Mouse (Mus musculus): ENCODE results near the gene Nf1.
"Not testable (repeated sequence)": the region's sequence is repeated elsewhere in the genome, so short reads cannot be mapped to it uniquely, and the experiment has no call there.

Gene Nf1

DNA sequence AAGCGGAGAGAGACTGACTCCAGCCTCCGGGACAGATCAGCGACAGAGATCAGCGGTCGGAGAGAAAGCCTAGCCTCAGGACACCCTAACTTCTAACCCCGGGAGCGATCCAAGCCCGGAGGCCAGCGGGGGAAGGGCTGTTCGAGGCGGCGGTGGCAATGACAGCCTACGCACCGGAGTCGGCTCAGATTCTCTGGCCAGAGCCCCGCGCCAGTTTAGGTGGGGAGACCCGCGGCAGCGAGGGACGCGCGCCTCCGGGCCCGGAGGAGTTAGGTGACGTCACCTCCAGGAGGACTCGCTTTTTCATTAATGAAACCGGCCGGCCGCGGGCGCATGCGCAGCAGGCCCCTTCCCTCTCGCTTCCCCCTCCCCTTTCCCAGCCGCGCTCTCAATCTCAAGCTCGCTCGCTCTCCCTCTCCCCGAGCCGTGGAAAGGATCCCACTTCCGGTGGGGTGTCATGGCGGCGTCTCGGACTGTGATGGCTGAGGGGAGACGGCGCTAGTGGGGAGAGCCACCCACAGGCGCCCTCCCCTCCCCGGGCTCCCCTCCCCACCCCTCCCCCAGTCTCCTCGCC lies at the start of gene Nf1:
TSS of gene Nf1 (plus strand) at position 460 of the 574 bp plus-strand sequence.
- DNase-seq (ENCODE audit: low spot score in 2 of 2), result peak; percentile 89 to 94

DNA sequence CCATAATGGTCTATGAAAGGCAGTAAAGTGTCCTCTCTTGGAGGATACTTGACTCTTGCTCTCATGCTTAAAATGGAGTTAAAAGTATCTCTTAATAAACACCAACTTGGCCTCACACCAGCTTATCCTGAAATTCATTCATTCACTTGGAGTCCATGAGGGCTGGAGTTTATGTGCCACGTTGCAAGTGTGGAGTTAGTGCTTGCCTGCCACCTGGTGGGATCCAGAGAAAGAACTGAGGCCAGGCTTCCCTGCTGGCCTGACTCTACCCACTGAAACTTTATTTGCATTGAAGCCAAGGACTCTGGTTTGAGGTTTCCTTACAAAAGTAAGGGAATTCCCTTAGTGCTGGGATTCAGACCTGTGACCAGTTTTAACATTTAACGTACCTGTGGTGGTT lies 49.0 kb upstream of the Nf1 start:
- no peak for DNase-seq (ENCODE audit: low spot score in 2 of 2)

DNA sequence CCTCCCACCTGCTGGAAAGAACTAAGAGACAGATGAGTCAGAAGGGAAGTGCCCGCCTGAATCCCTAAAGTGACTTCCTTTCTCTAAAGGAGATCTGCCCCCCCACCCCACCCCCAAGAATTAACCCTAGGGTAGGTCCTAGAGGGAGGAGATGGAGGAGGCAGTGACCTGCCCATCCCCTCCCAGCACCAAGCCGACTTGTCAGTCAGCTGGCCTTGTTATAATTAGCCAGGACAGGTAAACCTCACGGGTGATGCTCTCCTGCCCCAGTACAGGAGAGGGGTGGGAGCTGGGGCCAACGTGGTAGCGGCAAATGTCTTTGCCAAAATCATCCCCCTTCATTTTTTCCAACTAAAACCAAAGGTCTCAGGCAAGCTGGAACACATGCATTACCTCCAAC lies 47.8 kb upstream of the Nf1 start:
- no peak for DNase-seq (ENCODE audit: low spot score in 2 of 2)

DNA sequence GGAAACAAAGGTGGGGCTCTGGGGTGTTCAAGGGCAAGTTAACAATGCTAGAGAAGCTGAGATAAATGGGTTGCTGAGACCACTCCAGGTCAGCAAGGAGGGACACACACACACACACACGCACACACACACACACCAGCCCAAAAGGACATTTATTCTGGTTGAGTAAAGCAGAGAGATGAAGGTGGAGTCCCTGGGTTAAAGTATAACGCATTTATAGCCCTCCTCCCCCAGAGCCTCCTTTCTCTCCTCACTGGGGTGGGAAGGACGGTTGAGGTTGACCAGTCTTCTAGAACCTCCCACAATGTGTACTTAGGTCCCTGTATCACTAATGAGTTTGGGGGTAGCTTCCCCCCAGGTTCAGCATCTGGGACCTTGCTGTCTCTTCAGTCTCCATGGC lies 47.4 kb upstream of the Nf1 start:
- no peak for DNase-seq (ENCODE audit: low spot score in 2 of 2)

DNA sequence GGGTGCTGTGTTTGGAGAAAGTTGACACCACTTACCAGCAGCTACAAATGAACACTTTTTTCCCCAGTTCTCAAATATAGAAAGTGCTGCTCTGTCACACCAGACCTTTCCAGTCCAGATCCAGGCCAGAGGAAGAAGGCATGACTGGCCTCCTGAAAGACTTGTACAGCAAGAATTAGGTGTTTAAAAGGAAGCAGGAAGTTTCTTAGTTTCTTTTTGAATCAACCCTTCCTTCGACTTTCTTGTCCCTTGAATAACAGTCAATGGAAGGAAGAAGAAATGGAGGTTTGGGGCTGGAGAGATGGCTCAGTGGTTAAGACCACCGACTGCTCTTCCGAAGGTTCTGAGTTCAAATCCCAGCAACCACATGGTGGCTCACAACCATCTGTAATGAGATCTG lies 46.5 kb upstream of the Nf1 start:
- no peak for DNase-seq (ENCODE audit: low spot score in 2 of 2)

DNA sequence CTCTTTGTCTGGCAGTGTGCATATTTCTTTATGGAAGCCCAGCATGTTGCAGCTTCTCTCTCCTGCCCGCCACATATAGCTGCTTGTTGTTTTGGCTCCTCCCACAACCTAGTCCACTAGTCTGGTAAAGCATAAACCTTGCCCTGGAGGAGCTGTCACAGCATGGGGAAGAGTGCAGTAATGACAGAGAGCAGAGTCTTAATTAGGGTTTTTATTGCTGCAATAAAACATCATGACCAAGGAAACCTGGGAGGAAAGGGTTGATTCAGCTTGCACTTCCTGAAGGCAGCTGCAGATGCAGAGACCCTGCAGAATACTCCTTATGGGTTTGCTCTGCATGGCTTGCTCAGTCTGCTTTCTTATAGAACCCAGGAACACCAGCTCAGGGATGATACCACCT lies 45.5 kb upstream of the Nf1 start:
- DNase-seq (ENCODE audit: low spot score in 2 of 2), result no peak

DNA sequence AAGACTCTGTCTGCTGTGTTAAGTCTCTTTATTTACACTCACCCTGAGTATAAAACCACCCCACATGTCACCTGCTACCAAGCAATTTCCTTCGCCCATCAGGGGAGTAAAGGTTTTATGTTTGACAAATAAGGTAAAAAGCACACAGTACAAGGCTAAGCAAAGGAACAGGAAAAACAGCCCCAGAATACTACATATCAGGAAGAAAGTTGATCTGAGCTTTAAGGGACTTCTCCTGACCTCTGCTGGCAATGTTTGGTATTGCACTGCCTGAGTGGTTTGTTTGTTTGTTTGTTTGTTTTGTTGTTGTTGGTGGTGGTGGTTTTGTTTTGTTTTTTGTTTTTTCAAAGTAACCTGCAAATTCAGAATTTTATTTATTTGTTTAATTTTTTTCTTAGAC lies 43.3 kb upstream of the Nf1 start:
- no peak for DNase-seq (ENCODE audit: low spot score in 2 of 2)

DNA sequence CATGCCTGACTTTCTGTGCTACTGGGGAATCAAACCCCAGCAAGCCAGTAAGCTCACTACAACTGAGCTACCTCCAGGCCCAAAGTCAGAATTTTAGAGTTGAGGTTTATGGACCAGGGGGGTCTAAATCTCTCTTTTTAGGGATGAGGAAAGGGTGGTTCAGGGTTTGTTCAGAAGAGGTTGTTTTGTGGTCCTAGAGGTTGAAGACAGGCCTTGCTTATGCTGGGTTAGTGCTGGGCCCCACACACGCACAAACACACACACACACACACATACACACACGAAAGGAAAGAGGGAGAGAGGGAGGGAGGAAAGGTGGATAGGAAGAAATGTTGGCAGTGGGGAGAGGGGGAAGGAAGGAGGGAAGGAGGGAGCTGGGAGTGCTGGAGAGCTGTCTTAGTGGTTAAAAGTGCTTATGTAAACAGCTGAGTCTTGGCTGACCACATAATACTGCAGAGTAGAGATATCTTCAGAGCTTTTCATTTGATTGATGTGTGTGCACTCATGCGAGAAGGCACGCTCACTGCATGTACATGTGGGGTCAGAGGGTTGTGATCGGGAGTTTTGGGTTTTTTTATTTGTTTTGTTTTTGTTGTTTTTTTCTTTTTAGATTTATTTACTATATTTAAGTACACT lies 42.5 kb upstream of the Nf1 start, which contains the start of gene Gm9964:
TSS of gene Gm9964 (minus strand) at position 51 of the 636 bp plus-strand sequence.
- DNase-seq (ENCODE audit: low spot score in 2 of 2), result no peak

DNA sequence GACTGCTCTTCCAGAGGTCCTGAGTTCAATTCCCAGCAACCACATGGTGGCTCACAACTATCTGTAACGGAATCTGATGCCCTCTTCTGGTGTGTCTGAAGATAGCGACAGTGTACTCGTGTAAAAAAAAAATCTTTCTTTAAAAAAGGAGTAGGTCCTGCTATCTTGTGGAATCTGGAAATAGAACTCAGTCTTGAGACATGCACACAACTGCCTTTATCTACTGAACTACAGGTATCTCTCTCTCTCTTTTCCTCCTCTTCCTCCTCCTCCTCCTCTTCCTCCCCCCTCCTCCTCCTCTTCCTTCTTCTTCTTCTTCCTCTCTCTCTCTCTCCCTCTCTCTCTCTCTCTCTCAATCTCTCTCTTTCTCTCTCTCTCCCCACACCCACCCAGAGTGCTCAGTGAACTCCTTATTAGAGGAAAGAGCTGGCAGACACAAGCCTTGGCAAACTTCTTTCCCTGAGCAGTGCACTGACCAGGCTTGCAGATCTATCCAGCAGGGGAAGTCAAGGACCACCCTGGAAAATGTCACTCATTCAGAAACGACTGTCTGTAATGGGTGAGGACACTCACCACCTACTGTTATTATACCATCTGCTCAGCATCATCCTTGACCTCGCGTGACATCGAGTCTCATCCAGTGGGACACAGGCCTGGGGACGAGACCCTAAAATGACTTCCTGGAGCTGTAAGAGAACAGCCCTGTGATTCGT lies 39.6 kb upstream of the Nf1 start:
- DNase-seq (ENCODE audit: low spot score in 2 of 2), result no peak

DNA sequence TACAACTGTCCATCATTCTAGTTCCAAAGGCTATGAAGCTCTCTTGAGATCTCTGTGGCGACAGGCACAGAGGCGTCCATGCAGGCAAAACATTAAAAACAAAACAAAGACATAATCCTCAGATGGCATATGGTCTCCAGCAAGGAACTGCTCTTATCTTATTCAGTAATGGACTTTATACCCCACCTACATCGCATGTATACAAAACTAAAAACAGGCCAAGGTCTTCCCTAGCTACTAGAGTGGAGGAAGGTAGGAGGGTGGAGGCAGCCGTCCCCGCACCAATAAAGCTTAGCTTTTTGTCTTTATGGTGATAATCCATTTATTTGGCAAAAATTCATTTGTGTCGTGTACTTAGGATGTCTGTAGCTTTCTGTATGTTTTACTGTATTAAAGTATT lies 36.4 kb upstream of the Nf1 start:
- no peak for DNase-seq (ENCODE audit: low spot score in 2 of 2)

DNA sequence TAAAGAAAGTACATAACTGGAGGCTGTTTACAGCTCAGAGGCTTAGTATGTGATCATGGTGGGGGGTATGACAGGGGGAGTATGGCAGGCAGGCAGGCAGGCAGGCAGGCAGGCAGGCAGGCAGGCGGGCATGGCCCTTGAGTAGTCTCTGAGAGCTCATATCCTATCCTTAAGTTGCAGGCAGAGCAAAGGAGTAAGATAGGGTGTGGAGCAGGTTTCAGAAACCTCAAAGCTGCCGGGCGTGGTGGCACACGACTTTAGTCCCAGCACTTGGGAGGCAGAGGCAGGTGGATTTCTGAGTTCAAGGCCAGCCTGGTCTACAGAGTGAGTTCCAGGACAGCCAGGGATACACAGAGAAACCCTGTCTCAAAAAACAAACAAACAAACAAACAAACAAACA lies 35.2 kb upstream of the Nf1 start:
- DNase-seq (ENCODE audit: low spot score in 2 of 2), result not testable (repeated sequence)

DNA sequence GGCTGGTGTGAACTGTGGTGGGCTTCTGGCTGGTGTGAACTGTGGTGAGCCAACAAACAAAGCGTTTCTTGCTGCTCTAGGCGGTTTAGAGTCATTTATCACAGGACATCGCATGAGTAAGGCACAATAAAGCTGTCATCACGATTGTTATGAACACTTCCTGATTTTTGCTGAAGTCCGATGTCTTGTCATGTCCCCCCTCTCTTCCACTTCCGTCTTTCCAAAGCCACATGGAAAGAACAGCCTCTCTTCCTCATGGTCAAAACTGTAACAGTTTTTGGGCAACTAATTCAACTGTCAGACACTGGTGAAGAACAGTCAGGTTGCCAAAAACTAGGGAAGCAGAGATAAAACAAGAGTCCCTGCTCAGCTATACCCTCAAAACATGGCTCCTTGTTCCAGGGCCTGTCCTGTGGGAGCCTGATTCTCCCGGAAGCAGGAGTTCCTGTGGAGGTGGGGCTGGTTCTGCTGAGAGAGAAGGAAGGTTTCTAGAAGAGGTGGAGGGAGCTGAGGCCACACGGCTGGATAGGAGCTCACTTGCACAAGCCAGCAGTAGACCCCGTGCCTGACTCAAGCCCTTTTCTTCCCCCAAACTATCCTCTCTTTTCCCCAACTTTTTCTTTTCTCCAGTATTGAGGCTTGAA lies 33.7 kb upstream of the Nf1 start:
- no peak for DNase-seq (ENCODE audit: low spot score in 2 of 2)

DNA sequence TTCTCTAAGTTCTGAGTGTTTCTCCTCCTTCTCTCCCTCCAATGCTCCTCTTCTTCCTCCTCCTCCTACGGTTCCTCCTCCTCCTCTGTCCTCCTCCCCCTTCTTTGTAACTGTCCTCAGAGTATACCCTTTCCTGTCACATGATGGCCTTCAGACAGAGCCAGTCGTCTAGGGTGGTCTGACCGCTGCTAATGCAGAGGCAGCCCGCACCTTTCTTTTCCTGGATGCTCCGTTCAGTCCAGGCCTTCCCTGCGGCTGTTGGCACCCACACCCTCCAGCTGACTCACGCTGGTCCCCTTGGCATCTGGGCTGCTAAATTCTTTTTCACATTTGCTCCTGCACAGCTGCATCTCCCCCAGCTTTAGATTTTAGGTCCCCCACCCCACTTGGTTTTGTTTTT lies 33.0 kb upstream of the Nf1 start:
- no peak for DNase-seq (ENCODE audit: low spot score in 2 of 2)

DNA sequence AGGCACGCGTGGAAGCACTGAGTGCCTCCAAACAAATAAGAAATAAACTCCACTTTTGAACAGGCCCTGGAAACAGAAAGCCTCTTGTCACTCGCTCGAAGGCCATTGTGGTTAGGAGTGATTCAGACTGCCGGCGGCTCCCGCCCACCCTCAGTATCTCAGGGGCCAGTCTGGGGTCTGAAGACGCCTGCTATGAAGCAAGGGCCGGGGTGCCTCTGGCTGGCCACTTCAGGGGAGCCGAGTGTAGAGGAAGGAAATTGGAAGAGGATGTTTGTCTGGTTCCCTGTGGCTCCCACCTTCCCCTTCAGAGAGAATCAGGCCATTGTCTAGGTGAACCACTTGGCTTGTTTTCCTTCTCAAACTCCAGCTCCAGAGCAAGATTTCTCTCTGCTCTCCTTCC lies 32.5 kb upstream of the Nf1 start:
- DNase-seq (ENCODE audit: low spot score in 2 of 2), result no peak

DNA sequence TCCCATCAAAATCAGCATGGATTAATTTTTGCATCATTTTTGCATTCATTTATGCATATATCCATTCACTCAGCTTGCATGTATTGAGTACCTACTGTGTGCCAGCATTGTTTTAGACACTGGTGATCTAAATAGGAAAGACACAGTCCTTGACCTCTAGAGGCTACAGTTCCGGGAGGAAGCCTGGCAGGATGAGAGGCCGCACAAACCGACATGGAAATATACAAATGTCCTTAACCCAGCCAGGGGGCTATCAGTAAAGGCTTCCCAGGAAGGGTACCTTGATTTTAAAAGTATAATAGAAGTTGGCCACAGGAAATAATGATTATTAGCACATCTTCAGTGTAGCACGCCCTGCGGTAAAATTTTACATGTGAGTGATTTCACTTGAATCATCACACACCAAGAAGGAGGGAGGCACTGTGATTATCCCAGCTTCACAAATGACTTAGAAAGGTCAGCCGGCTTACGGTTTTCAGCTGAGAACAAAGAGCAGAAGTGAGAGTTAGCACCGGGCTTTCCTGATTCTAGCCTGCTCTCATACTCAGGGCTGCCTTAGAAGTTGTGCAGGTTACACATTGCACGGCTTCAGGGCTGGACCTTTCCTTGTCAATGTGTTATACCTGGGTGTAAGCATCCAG lies 31.8 kb upstream of the Nf1 start:
- no peak for DNase-seq (ENCODE audit: low spot score in 2 of 2)

DNA sequence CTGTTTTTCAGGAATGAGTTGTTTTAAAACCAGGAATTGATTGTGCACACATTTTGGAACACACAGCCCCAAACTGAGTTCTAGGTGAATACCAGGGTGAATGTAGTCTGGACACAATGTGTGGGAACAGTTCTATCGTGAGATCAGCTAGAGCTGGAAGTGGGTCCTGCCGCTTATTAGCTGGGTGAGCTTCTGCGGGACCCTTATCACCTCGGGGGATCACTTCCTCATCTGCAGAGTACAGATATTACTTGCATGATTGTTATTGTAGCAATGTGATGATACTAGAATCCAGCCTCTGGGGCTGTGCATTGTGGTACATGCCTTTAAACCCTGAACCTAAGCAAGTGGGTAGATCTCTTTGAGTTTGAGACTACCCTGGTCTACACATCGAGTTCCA lies 29.0 kb upstream of the Nf1 start:
- no peak for DNase-seq (ENCODE audit: low spot score in 2 of 2)

DNA sequence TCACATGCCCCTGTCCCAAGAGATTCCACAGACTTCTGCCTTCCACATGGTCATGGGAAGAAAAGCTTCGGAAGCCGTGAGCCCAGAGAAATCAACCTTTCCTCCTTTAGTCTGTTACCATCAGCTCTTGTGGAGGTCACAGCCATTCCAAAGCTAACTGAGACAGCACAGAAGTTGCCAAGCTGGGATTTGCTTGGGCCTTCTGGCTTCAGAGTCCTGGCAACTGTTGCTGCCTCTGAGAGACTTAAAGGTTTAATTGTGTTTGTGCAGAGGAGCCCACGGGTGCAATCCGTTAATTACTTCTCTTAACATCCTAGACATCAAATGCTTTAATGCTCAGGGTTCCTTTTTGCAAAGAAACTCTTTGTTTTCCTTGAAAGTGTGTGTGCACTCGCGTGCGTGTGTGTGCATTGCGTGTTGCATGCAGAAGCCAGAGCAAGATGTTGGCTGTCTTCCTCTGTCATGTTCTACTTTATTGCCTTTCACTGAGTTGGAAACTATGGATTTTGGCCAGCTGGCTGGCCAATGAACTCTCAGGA lies 22.6 kb upstream of the Nf1 start:
- no peak for DNase-seq (ENCODE audit: low spot score in 2 of 2)

DNA sequence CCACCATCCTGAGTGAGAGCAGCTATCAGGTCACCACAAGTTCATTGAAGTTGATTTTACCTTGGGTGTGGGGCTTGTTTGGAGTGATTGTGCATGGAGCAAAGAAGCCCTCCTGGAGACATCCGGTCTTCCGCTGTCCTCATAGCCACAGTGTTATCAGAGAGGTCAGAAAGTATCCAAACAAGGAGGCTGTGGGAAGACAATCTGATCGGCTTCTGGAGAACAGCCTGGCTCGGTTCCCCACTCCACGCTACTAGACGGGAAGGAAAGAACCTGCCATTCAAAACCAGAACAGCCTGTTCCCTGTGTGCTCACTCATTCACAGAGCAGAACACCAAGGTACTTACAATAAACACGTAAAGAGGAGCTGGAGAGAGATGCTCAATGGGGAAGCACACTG lies 19.7 kb upstream of the Nf1 start:
- no peak for DNase-seq (ENCODE audit: low spot score in 2 of 2)

DNA sequence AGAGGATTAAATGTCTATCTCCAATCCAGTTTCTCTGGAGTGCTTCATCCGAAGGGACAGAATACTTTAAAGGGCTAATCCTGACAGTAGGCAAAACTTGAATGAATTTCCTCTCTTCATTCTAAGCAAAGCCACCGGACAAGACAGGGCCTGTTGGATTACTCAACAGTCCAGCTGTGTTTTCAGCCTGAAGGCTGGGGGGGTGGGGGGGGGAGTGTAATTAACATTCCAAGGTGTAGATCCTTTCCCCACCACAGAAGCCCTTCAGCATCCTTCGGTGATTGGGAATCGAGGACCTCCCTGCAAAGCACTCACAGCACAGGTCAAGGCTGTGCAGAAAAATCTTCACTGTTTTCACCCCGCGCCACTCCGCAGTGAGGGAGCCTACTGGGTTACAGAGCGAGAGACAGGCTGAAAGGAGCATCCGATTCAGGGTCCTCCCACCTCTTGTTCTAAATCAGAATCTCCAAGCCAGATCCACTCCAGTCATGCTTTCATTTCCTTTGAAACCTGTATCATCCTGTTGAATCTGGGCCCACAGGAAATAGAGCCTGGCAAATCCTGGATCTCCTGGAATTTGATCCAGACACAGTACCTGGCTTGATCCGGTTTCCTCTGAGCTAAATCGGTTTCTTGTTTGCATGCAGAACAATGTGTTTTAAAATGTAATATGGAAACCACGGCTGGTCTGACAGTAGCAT lies 15.4 kb upstream of the Nf1 start:
- no peak for DNase-seq (ENCODE audit: low spot score in 2 of 2)

DNA sequence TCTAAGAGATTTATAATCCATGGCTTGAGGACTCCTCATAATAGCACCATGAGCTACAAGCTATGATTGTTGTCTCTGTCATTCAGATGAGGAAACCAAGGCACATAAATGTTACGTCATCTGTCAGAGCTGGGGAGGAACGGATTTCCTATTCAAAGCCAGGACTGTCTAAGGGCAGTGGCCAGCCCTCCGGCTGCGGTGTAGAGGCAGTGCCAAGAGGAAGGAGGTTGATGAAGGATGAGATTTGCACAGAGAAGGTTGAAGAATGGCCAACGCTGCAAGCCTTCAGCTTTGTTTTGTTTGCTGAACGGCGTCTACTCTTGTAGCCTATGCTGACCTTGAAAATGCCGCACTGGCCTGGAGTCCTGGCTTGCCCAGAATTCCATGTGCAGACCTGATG lies 13.8 kb upstream of the Nf1 start:
- DNase-seq (ENCODE audit: low spot score in 2 of 2), result no peak

DNA sequence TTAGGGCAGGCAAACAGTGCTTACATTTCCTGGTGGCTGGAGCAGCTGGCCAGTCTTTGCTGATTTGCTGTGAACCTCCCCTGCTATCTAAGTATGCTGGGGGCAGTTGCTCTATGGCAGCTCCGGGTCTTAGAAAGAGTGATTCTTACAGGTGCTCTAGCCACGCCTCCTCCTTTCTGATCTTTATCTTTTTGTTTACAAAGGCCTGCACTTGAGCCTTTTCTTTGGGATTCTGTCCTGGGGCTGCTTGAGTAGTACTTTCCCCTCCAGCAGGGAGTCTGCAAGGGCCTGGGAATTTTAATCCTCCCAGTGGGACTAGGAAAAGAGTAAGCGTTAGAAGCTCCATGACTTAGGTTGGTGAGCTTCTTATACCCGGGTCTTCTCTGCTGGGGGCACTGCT lies 12.4 kb upstream of the Nf1 start:
- DNase-seq (ENCODE audit: low spot score in 2 of 2), result no peak

DNA sequence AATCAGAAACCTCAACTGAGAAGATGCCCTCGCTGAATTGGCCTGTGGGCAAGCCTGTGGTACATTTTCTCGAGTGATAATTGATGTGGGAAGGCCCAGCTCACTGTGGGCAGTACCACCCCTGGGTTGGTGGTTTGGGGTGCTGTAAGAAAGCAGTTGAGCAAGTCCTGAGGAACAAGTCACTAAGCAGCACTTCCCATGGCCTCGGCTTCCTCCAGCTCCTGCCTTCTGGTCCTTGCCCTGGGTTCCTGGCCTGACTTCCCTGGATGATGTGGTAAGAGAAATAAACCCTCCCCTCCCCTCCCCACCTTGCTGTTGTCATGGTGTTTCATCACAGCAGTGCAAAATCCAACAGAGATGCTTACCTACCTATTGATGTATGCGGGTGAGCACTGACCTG lies 11.4 kb upstream of the Nf1 start:
- DNase-seq (ENCODE audit: low spot score in 2 of 2), result no peak
